Mouse (Mus musculus) splenic B cell, adult 2 months (primary cell): ENCODE measurements around the gene Nsun4.

Source experiments
- DNase-seq: peaks from one replicate; pipeline ENCODE4 v3.0.0-alpha.2; 2011; ENCODE audit warnings: low read depth, low spot score
- H3K27me3 ChIP-seq: 2 replicates; pipeline ENCODE4 v1.6.1; 2012; ENCODE audit warnings: mild to moderate bottlenecking, low read length, moderate library complexity, mixed read lengths; ENCODE audit not compliant: control insufficient read depth, poor library complexity, insufficient read depth, severe bottlenecking
- H3K36me3 ChIP-seq: 2 replicates; pipeline ENCODE4 v1.6.1; 2012; ENCODE audit warnings: mild to moderate bottlenecking, low read length, moderate library complexity, mixed read lengths; ENCODE audit not compliant: control insufficient read depth, poor library complexity, insufficient read depth, severe bottlenecking

The Nsun4 gene

DNA sequence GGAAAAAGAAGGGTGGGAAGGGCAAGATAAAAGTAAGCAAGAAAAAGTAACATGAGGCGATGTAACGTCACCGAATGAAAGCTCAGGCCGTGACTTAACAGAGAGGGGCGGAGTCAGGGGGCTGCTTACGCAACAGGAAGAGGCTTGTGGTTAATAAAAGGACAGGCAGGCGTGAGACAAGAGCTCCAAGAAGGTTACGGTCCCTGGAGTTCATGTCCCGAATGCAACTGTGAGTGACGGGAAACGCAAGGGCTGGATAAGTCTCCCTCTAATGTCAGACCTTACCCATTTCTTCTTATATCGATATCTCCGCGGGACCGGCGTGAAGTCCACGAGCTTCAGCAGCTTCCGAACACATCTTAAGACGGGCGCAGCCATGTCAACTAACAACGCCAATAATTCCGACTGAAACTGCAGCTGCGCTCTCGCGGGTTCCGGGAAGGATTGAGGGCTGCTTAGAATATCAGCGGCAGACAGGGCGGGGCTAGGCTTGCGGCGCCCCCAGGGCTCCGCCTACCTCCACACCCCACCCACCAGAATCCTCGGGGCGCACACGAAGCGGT, at the start of gene Nsun4:
Nsun4 (minus strand) TSS at position 478 of the 563 bp plus-strand sequence.
- DNase-seq, result peak; percentile 95
- no peaks in the 10 kb centered on the region for H3K36me3 ChIP-seq
- no peaks in the 10 kb centered on the region for H3K27me3 ChIP-seq

DNA sequence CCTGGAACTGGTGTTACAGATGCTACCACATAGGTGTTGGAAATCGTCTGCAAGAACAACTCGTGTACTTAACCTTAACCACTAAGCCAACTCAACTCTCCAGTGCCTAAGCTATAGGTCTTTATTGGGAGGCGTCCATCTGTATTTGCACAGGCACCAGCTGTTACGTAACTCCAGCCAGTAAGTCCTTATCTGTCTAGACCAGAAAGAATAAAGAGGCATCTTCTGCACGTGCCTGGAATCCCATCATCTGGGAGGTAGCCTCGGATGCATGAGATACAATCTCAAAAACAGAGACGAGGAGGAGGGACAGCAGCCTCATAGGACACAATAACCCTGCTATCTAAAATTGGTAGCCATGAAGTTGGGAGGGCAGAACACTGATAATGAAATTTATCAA, 47.3 kb upstream of the Nsun4 start:
- H3K27me3 ChIP-seq, result no peaks in the 10 kb centered on the region
- H3K36me3 ChIP-seq, result peaks cover 2% of the 10 kb centered on the region
- no peak for DNase-seq

DNA sequence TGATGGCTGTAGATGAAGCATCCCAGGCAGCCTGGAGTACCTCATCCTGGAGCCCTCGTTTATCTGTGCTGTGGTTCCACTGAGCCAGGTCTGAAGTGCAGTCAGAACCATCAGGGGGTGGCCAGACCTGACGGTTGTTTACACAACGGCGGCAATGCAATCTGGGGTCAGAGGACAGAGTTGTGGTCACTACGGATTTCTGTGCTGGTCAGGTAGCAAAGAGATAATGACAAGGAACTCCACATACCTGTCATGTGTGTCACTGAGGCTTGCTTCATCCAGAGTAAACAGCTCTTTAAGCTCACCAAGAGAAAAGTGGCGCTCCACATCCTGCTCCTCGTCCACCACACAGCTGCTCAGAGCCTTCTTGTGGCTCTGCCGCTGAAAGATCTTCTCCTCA, 43.5 kb upstream of the Nsun4 start:
- DNase-seq, result no peak
- no peaks in the 10 kb centered on the region for H3K27me3 ChIP-seq
- peaks cover 5% of the 10 kb centered on the region for H3K36me3 ChIP-seq

DNA sequence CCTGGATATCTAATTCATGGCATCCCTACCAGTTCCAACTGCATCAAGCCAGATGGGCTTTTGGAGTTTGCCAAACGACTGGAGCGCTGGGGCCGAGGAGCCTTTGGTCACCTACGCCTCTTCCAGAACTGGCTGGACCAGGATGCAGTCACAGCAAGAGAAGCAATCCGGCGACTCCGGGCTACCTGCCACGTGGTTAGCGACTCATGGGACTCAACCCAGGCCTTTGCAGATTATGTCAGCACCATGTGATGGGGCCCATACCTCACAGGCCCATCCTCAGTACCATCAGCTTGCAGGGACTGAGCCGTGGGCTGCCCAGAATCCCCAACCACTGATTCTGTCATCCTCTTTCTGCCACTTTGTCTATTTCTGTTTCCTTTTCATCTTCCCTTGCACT, 42.6 kb upstream of the Nsun4 start:
- Histone ChIP-seq H3K27me3 (no peaks in the 10 kb centered on the region), H3K36me3 (peaks cover 8% of the 10 kb centered on the region)
- no peak for DNase-seq

DNA sequence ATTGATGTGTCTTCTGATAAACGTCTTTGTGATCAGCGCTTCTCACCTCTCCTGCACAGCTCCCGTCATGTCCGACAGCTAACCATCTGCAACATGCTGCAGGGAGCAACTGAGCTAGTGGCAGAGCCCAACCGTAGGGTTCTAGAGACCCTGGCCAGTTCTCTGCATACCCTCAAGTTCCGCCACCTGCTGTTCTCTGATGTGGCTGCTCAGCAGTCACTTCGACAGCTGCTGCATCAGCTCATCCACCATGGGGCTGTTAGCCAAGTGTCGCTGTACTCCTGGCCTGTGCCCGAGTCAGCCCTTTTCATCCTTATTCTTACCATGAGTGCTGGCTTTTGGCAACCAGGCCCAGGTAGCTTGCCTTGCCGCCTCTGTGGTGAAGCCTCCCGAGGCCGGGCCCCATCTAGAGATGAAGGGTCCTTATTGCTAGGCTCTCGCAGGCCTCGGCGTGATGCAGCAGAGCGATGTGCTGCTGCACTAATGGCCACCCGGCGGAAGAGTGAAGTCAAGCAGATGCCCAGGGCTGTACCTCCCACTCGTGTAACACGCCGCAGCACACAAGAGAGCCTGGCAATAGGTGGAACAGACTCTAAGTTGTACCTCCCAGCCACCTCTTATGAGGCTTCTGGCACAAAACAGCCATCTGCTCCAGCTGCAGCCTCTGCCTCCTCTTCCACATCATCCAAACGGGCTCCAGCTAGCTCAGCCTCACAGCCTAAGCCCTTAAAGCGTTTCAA, 35.0 kb upstream of the Nsun4 start:
- H3K36me3 ChIP-seq, result peaks cover 11% of the 10 kb centered on the region; the same call in 1 of the 2 replicates
- H3K27me3 ChIP-seq, result no peaks in the 10 kb centered on the region
- no peak for DNase-seq

DNA sequence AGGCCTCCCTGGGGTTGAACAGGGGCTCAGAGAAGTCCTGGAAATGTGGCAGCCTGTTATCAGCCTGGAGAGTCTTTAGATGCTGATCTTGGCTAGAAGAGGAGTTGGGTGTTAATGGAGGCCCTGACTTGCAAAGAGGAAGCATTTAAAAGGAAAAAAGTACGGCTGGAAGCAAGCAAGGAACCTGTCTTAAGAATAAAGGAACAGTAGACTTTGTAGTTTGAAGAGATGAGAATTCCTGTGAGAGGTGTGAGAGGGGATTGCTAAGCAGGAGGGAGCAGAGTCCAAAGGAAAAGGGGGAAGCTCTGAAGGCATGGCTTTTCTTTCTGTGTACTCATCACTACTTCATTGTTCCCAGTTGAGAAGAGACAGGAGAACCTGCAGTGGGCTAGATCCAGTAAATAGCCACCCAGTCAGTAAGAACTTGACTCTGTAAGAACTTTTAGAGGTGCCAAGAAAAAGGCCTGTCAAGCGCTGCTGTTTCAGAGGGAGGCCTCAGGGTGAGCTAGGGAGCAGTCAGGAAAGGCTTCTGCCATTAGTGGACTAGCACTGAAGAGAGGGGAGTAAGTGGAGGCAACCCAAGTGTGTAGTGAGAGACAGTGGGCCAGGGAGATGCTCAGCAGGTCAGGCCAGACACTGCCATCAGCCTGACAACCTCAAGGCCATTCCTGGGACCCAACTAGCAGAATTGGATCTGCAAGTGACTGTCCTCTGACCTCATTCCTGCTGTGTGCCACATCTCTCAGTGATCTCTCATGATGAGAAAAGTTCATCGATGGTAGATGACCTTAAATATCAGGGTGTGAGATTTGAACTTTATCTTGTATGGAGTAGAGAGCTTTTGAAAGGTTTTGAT, 23.8 kb upstream of the Nsun4 start:
- peaks cover 3% of the 10 kb centered on the region; the same call in 1 of the 2 replicates for H3K36me3 ChIP-seq
- DNase-seq, result no peak

DNA sequence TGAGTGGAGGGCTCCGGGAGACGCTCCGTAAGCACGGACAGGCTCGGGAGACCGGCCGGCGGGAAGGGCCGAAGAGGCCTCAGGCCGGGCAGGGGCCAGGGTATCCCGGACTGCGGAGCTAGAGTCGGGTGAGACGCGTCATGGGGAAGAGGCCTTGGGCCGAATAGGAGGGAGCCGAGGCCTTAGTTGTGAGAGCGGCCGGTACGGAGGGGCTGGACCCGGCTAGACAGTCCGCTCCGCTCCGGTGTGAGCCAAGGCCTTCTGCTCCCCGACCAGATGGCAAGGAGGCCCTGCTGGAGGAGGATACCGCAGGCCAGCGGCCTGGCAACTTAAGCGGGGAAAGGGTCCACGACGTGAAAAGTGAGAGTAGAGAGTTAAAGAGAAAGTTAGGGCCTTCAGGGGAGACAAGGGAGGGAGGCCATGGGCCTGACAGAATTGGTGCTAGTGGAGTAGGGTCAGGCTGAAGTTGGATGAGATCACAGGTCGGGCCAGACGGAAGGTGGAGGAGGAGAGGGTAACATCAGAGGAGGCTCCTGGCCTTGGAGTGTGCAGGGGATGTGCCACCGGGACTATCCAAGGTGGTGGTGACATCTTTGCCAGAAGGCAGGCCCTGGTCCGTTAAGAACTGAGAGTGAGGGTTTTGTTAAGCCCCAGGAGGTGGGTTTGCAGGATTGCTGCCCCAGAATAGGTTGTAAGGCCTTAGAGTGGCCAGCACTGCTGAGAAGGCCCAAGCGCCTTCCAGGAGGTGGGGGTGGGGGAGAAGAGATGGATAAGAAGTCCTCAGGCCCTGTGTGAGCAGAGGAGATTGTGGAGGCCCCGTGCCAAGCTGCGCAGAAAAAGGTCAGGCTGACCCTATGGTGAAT, 22.9 kb upstream of the Nsun4 start:
- H3K27me3 ChIP-seq, result no peaks in the 10 kb centered on the region
- peaks cover 3% of the 10 kb centered on the region; the same call in 1 of the 2 replicates for H3K36me3 ChIP-seq
- peak; percentile 23 for DNase-seq

More for the DNA sequence above, 23.8 kb upstream of the Nsun4 start:
- no peaks in the 10 kb centered on the region for H3K27me3 ChIP-seq

DNA sequence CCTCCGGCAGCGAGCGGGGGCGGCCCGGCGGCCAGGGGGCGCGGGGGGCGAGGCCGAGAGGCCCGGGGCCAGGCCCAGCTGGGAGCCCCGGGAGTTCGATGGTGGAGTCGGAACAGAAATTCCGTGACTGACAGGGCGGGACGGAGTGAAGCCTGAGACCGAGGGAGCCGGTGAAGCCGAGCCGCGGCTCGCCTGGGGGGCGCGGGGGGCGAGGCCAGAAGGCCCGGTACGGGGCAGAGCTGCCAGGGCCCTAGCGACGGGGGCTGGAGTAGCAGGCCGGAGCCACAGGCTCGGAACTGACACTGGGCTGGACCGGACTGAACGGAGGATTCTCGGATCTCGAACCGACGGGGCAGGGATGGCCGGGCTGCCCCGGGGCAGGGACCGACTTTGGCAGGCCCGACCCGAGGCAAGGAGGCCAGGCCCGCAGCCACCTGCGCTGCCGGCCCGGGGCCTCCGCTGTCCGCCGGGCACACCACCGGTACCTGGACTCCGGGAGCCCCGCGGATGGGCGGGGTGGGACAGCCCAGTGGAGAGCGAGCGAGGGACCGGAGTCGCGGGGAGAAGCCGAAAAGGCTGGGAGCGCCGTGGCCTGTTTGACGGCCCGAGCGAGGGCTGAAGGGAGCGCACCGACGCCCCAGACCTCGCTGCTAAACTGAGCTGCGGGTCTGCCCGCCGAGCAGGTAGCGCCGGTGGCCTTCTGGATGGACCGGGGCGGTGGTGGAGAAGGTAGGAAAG, 22.1 kb upstream of the Nsun4 start:
- Histone ChIP-seq H3K36me3 (peaks cover 3% of the 10 kb centered on the region; the same call in 1 of the 2 replicates), H3K27me3 (no peaks in the 10 kb centered on the region)
- DNase-seq, result peak; percentile 78

DNA sequence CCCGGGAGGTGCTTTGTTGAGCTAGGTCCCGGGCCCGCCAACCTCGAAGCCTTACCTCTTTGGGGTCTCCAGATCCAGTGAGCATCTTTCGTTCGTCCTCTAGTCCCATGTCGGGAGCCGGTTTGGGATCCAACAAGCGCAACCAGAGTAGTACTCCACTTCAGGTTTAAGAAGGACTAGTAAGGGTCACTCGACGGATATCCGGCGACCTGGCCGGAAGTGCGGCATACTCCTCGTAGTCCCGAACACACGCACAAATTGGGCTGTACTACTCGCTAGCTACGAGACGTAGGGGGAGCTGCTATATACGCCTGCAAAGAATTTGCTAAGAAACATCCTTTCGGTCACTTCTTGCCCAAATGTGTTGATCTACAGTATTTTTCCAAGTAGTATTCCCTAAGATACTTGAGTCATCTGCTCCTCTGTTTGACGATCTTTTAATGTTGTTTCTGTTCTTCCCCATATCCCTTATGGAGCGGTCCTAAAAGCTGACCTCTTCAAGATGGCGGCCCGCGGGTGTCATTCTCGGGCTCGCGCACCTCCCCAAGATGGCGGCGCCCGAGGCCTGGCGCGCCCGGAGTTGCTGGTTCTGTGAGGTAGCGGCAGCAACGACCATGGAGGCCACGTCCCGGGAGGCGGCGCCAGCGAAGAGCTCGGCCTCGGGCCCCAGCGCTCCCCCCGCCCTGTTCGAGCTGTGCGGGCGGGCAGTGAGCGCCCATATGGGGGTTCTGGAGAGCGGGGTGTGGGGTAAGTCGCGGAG, 21.4 kb upstream of the Nsun4 start, which contains the start of the genes Uqcrh and Lrrc41:
Uqcrh (minus strand) TSS at position 211 of the 760 bp plus-strand sequence.
Lrrc41 (plus strand) TSS at position 409 of the 760 bp plus-strand sequence.
- H3K36me3 ChIP-seq, result peaks cover 1% of the 10 kb centered on the region; the same call in 1 of the 2 replicates
- no peaks in the 10 kb centered on the region for H3K27me3 ChIP-seq
- DNase-seq, result peak; percentile 97

DNA sequence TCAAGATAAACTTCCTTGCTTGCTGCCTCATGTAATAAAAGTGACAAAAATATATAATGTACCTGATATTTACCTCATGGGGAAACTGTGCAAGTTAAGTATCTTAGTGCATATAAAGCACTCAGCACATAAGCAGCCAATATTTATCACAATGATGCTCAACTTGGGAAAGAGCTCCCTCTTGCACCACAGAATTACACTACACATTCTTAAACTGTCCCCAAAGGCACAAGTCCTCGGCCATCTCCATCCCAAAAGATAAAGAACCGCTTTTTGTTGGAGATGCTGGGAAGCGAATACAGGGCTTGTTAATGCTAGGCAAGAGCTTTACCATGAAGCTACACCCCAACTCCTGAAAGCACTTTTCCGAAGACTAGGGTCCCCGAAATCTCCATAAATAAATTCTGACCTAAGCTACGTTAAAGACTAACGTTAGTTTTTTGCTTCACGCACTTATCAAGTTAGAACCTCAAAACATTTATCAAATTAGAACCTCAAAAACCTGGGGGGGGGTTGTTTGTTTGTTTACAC, 20.5 kb upstream of the Nsun4 start:
- Histone ChIP-seq H3K36me3 (peaks cover 2% of the 10 kb centered on the region; the same call in 1 of the 2 replicates), H3K27me3 (no peaks in the 10 kb centered on the region)
- peak; percentile 60 for DNase-seq

DNA sequence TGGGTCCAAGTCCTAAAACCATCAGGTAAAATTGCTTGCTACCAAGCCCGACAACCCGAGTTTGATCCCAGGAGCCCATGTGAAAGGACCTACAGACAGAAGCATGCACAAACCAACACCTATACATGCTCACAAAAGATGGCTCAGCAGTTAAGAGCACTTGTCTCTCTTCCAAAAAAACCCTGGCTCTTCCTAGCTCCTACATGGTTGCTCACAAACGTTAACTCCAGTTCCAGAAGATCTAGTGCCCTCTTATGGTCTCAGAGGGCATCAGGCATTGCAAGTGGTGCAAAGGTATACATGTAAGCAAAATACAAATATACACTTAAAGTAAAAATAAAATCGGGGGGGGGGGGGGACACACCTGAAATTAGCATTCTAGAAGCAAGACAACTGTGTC, 19.5 kb upstream of the Nsun4 start:
- peaks cover 7% of the 10 kb centered on the region for H3K36me3 ChIP-seq
- DNase-seq, result peak; percentile 37
- H3K27me3 ChIP-seq, result no peaks in the 10 kb centered on the region

DNA sequence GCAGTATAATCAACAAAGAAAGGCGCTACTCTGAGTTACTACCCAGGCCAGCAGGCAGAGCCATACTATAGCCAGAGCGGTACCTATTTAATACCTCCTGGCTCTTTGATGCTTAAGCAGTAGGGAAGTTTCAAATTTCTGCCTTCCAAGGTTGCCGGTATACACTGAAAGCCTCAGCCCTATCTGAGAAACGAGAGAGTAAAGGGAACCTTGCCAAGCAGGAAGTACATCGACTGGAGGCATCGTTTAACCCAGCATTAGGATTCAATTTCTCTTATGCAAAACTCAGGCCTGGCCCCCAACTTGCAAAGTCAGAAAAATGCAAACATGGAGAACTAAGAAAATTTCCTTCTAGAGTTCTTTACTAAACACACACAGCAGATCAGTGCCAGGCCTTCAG, 16.4 kb upstream of the Nsun4 start:
- Histone ChIP-seq H3K36me3 (peaks cover 11% of the 10 kb centered on the region), H3K27me3 (no peaks in the 10 kb centered on the region)
- no peak for DNase-seq

DNA sequence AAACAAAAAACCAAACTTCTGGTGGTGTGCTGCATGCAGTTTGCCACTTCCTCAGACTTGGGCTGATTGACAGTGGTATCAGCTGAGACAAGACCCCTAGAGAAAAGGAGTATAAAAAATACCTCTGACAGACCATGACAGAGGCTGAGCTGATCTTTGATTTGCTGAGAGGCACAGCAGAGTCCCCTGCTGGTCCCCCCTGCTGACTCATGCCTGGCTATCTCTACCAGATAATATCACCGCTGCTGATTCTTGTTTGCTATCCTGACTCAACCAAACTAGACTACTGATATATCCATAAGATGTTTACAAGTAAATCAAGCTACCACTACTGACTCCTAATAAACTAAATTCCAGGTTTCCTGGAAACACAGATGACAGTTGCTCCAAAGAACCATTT, 10.2 kb upstream of the Nsun4 start:
- Histone ChIP-seq H3K36me3 (peaks cover 8% of the 10 kb centered on the region), H3K27me3 (no peaks in the 10 kb centered on the region)
- DNase-seq, result no peak
